Mouse (Mus musculus) gonadal fat pad, adult 2 months (tissue): ENCODE data around the gene Shank3. TPM values are rescaled to one million over a fixed set of nuclear protein-coding genes. Genes with fewer than 3 reads are reported as not detected.

Experiments used
- DNase-seq: peaks from one replicate; pipeline ENCODE4 v3.0.0-alpha.2; 2012; ENCODE audit warnings: low read depth
- polyA plus RNA-seq: library from polyadenylated mRNA; depleted of rRNA; stranded (reverse); fragments of >200 nt; gene quantifications from 2 replicates; pipeline ENCODE4 v1.2.3, GENCODE M21; 2012

Gene Shank3
- polyA plus RNA-seq, 1 experiment, result 20.4 TPM

- DNase-seq, result no peak
Observed at GRCm38 (mm10) chr15:89477091-89477491, 22.3 kb upstream of the Shank3 start, which contains the start of gene Arsa. Arsa (minus strand) TSS chr15:89477425.

GRCm38 (mm10) chr15:89477806-89478205 is 21.6 kb upstream of the Shank3 start:
- DNase-seq, result no peak

GRCm38 (mm10) chr15:89478622-89479021 is 20.8 kb upstream of the Shank3 start:
- DNase-seq, result no peak

- peak; percentile 14 for DNase-seq
Observed at GRCm38 (mm10) chr15:89480584-89480983, 18.8 kb upstream of the Shank3 start.

- no peak for DNase-seq
Observed at GRCm38 (mm10) chr15:89488182-89488581, 11.2 kb upstream of the Shank3 start.

GRCm38 (mm10) chr15:89488611-89489117 is 10.8 kb upstream of the Shank3 start:
- no peak for DNase-seq

GRCm38 (mm10) chr15:89494970-89495369 is 4.5 kb upstream of the Shank3 start:
- no peak for DNase-seq

- no peak for DNase-seq
Observed at GRCm38 (mm10) chr15:89496131-89496530, 3.3 kb upstream of the Shank3 start.

GRCm38 (mm10) chr15:89496841-89497240 is 2.6 kb upstream of the Shank3 start:
- no peak for DNase-seq

- DNase-seq, result no peak
Observed at GRCm38 (mm10) chr15:89497391-89498048, 1.9 kb upstream of the Shank3 start.

- no peak for DNase-seq
Observed at GRCm38 (mm10) chr15:89498049-89498960, 1.1 kb upstream of the Shank3 start.

- no peak for DNase-seq
Observed at GRCm38 (mm10) chr15:89499784-89500220, 379 bp downstream of the Shank3 start.

GRCm38 (mm10) chr15:89500221-89500791 is 883 bp downstream of the Shank3 start:
- DNase-seq, result no peak

GRCm38 (mm10) chr15:89501321-89501720 is 1.9 kb downstream of the Shank3 start:
- DNase-seq, result no peak

- DNase-seq, result no peak
Observed at GRCm38 (mm10) chr15:89504838-89505237, 5.4 kb downstream of the Shank3 start.

GRCm38 (mm10) chr15:89507751-89508150 is 8.3 kb downstream of the Shank3 start:
- DNase-seq, result no peak

GRCm38 (mm10) chr15:89512679-89513078 is 13.3 kb downstream of the Shank3 start:
- DNase-seq, result no peak

GRCm38 (mm10) chr15:89521951-89522350 is 22.5 kb downstream of the Shank3 start:
- no peak for DNase-seq

- DNase-seq, result no peak
Observed at GRCm38 (mm10) chr15:89522566-89523282, 23.3 kb downstream of the Shank3 start.

- no peak for DNase-seq
Observed at GRCm38 (mm10) chr15:89523283-89523832, 23.9 kb downstream of the Shank3 start.

GRCm38 (mm10) chr15:89524001-89524571 is 24.7 kb downstream of the Shank3 start:
- DNase-seq, result no peak
